Mouse (Mus musculus) forebrain, embryonic 10.5 days (tissue): ENCODE results near the gene St6gal1. TPM values are rescaled to one million over a fixed set of nuclear protein-coding genes. Genes with fewer than 3 reads are reported as not detected.
A peak's percentile ranks its signal among the peaks of the same experiment; 100 is the strongest.

Experiments
- DNase-seq: peaks from one replicate; pipeline ENCODE4 v3.0.0-alpha.2; 2017; ENCODE audit warnings: low spot score; ENCODE audit errors: extremely low spot score
- H3K27ac ChIP-seq: fragments of 300-500 bp; sonication (generic); 2 replicates; pipeline ENCODE4 v1.5.1; 2016; ENCODE audit warnings: mild to moderate bottlenecking
- H3K27me3 ChIP-seq: fragments of 300-500 bp; sonication (generic); 2 replicates; pipeline ENCODE4 v1.6.1; 2016; ENCODE audit warnings: mild to moderate bottlenecking; ENCODE audit not compliant: poor library complexity, severe bottlenecking
- H3K36me3 ChIP-seq: fragments of 300-500 bp; sonication (generic); replicated peaks from 2 replicates; pipeline ENCODE4 v1.6.1; 2016; ENCODE audit warnings: mild to moderate bottlenecking, moderate library complexity
- H3K4me1 ChIP-seq: fragments of 300-500 bp; sonication (generic); 2 replicates; pipeline ENCODE4 v1.6.1; 2016
- H3K4me3 ChIP-seq: fragments of 300-500 bp; sonication (generic); 2 replicates; pipeline ENCODE4 v1.5.1; 2016; ENCODE audit warnings: mild to moderate bottlenecking, moderate library complexity
- H3K9me3 ChIP-seq: fragments of 300-500 bp; sonication (generic); 2 replicates; pipeline ENCODE4 v1.6.1; 2016; ENCODE audit warnings: mild to moderate bottlenecking, moderate library complexity
- WGBS: fragments of 180-500 bp; shearing (Covaris S2); methylation state at CpG from one replicate; pipeline ENCODE4 v1.1.7; 2016; 5-methylcytosine and 5-hydroxymethylcytosine counted together
- polyA plus RNA-seq: library from polyadenylated mRNA; unstranded; fragments of >200 nt; fragmentation: Nextera tagmentation; extraction: Ambion mirVana; gene quantifications from 2 replicates; pipeline ENCODE4 v1.2.1, GENCODE M21; 2016

The St6gal1 gene
- polyA plus RNA-seq, 1 experiment from 2014 or later: 19.7 TPM

DNA sequence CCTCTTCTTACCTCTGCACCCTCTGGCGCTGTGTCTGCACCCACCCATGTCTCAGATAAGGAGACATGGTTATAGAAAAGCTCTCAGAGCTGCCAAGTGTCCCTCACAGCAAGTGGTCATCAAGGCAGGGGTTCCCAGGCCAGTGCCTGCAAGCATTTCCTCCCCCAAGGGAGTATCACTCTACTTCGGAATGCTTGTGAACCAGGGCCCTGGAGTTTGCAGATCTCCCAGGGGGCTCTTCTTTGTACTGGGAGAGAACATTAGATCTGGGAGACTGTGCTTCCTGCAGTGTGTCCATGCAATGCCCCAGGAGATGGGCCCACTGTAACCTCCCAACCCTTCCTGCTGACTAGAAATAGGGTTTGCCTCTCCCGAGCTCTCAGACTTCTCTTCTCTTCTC lies 35.0 kb downstream of the St6gal1 start:
- H3K27ac ChIP-seq: peak overlapping the region; percentile 74
- peaks cover 72% of the 10 kb centered on the region for H3K4me1 ChIP-seq

DNA sequence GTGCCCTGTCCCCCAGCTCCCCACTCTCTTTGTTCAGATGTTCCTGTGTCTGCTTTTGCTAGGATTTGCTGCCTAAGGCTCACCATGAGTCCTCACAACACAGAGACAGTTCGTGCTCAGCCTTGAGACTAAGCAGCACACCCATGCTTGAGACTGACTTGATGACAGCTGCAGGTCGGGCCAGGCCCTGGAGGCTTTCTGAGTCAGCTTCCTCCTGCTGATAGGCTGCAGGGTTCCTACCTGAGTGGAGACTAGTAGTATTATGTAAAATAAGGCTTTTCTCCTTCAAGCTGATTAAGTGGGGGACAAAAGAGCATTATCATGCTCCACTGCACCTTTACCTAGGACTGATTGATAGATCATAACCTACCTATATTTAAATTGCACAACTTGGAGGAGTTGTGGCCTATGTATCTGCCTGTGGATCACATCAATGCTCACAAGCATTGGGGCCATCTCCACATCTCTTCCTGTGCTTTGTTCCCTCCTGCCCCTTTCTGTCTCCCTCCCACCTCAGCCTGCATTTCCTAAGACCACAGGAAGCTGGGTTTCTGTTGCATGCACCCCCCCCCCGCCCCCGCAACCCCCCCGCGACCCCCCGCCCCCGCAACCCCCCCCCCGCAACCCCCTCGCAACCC lies 37.7 kb downstream of the St6gal1 start:
- 2% methylated on average over 9 of the region's 10 CpGs for WGBS
- Histone ChIP-seq H3K4me1 (peaks cover 55% of the 10 kb centered on the region), H3K27me3 (peaks cover 63% of the 10 kb centered on the region), H3K4me3 (no peak overlapping the region), H3K36me3 (peaks cover 20% of the 10 kb centered on the region), H3K9me3 (peaks cover 3% of the 10 kb centered on the region; the same call in 1 of the 2 replicates), H3K27ac (peak overlapping the region; percentile 63)
- DNase-seq: no peak

More for the DNA sequence above, 35.0 kb downstream of the St6gal1 start:
- H3K36me3 ChIP-seq: peaks cover 11% of the 10 kb centered on the region
- H3K27me3 ChIP-seq: peaks cover 77% of the 10 kb centered on the region
- H3K9me3 ChIP-seq: peaks cover 3% of the 10 kb centered on the region; the same call in 1 of the 2 replicates
- peak overlapping the region; percentile 5; the same call in 1 of the 2 replicates for H3K4me3 ChIP-seq
- DNase-seq: no peak
- 20% methylated on average over 3 of the region's 3 CpGs for WGBS

- Histone ChIP-seq H3K36me3 (peaks cover 20% of the 10 kb centered on the region), H3K4me3 (no peak overlapping the region), H3K9me3 (peaks cover 3% of the 10 kb centered on the region; the same call in 1 of the 2 replicates), H3K27ac (peak overlapping the region; percentile 40; the same call in 1 of the 2 replicates), H3K4me1 (peaks cover 52% of the 10 kb centered on the region), H3K27me3 (peaks cover 57% of the 10 kb centered on the region)
- 25% methylated on average over 5 of the region's 5 CpGs for WGBS
- no peak for DNase-seq
Observed at GRCm38 (mm10) chr16:23262846-23263245, 38.3 kb downstream of the St6gal1 start.

DNA sequence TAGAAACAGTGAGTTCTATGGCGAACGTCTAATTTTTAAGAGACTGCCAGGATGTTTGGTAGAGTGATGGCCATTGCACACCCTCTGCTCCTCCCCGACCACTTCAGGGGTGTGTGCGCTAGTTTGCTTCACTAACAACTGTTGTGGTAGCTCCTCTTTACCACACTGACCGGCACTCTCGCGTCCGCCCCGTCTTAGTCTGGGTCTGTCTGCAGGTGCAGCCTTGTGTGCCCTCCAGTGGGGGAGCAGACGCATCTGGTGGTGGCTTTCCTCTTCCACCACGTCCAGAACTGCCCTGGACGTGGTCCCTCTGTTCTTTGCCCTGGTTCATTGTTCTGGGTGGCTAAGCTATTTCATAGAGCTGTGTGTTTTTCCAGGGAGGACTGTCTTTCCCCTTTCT lies 40.5 kb downstream of the St6gal1 start:
- 91% methylated on average over 12 of the region's 12 CpGs for WGBS
- no peak overlapping the region for H3K27ac ChIP-seq
- peaks cover 61% of the 10 kb centered on the region for H3K27me3 ChIP-seq
- H3K4me3 ChIP-seq: no peak overlapping the region
- peaks cover 48% of the 10 kb centered on the region for H3K4me1 ChIP-seq
- H3K9me3 ChIP-seq: peaks cover 3% of the 10 kb centered on the region; the same call in 1 of the 2 replicates
- H3K36me3 ChIP-seq: peaks cover 23% of the 10 kb centered on the region
- no peak for DNase-seq

DNA sequence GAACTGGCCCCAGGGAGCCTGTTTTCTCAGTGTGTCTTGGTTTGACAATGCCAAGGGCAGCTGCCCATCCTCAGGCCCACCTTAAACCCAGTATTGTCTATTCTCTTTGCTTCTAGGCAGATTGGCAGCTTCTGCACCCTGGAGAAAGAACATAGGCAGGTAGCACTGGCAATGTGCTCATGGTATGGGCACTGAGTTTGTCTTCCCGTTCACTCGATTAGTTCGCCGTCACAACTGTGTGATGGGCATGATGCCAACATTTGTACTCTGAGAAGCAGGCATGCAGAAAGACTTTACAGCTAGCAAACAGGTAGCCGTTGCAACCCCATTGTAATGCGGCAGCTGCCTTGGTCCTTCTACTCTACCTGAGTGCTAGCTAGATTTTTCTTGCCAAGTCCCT lies 40.9 kb downstream of the St6gal1 start:
- H3K4me1 ChIP-seq: peaks cover 49% of the 10 kb centered on the region
- no peak overlapping the region for H3K4me3 ChIP-seq
- DNase-seq: no peak
- 95% methylated on average over 6 of the region's 6 CpGs for whole genome bisulfite sequencing
- H3K27ac ChIP-seq: no peak overlapping the region
- H3K36me3 ChIP-seq: peaks cover 23% of the 10 kb centered on the region
- peaks cover 56% of the 10 kb centered on the region for H3K27me3 ChIP-seq
- peaks cover 3% of the 10 kb centered on the region; the same call in 1 of the 2 replicates for H3K9me3 ChIP-seq

DNA sequence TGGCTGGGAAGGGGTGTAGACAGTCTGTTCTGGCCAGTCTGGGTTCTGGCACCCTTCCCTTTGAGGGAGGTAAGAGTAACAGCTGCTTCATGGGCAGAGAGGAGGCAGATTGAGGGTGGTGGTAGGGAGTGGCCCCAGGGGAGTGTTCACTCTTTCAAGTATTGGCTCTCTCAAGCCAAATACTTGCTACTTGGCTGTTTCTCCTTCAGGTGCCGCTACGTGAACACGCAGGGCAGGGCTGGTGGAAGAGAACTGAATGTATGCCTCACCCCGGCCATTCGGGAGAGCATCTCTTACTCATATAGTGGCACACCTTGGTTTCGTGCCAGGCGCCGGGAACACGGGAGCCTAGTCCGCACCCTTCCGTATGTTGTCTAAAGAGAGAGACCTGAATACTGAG lies 41.8 kb downstream of the St6gal1 start:
- Histone ChIP-seq H3K4me3 (no peak overlapping the region), H3K27me3 (peaks cover 48% of the 10 kb centered on the region), H3K27ac (no peak overlapping the region), H3K9me3 (peaks cover 3% of the 10 kb centered on the region; the same call in 1 of the 2 replicates), H3K36me3 (peaks cover 22% of the 10 kb centered on the region), H3K4me1 (peaks cover 54% of the 10 kb centered on the region)
- WGBS: 93% methylated on average over 11 of the region's 11 CpGs
- no peak for DNase-seq

DNA sequence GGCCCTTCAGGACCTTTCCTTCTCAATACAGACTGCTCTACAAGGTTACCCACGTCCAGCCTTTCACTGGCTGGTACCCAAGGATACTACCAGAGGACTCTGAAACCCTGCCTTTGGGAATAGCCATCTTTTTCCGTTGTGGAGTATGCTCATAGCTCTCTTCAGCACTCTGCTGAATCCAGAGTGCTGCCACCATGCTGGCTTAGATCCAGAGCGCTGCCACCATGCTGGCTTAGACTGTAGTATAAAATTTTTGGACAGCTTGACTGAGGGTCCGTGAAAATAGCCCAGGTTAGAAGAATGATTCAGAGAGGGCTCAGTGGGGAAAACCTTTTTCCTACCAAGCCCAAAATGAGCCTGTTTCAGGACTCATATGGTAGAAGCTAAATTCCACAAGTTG lies 42.4 kb downstream of the St6gal1 start:
- Histone ChIP-seq H3K4me1 (peaks cover 54% of the 10 kb centered on the region), H3K27me3 (peaks cover 42% of the 10 kb centered on the region), H3K27ac (no peak overlapping the region), H3K36me3 (peaks cover 19% of the 10 kb centered on the region), H3K4me3 (no peak overlapping the region), H3K9me3 (peaks cover 3% of the 10 kb centered on the region; the same call in 1 of the 2 replicates)
- 88% methylated on average over 4 of the region's 4 CpGs for WGBS
- no peak for DNase-seq

GRCm38 (mm10) chr16:23268231-23268630 lies 43.7 kb downstream of the St6gal1 start:
- peaks cover 3% of the 10 kb centered on the region; the same call in 1 of the 2 replicates for H3K9me3 ChIP-seq
- 92% methylated on average over 7 of the region's 7 CpGs for WGBS
- H3K4me1 ChIP-seq: peaks cover 54% of the 10 kb centered on the region
- no peak overlapping the region for H3K4me3 ChIP-seq
- H3K36me3 ChIP-seq: peaks cover 19% of the 10 kb centered on the region
- DNase-seq: no peak
- H3K27me3 ChIP-seq: peaks cover 30% of the 10 kb centered on the region
- no peak overlapping the region for H3K27ac ChIP-seq

DNA sequence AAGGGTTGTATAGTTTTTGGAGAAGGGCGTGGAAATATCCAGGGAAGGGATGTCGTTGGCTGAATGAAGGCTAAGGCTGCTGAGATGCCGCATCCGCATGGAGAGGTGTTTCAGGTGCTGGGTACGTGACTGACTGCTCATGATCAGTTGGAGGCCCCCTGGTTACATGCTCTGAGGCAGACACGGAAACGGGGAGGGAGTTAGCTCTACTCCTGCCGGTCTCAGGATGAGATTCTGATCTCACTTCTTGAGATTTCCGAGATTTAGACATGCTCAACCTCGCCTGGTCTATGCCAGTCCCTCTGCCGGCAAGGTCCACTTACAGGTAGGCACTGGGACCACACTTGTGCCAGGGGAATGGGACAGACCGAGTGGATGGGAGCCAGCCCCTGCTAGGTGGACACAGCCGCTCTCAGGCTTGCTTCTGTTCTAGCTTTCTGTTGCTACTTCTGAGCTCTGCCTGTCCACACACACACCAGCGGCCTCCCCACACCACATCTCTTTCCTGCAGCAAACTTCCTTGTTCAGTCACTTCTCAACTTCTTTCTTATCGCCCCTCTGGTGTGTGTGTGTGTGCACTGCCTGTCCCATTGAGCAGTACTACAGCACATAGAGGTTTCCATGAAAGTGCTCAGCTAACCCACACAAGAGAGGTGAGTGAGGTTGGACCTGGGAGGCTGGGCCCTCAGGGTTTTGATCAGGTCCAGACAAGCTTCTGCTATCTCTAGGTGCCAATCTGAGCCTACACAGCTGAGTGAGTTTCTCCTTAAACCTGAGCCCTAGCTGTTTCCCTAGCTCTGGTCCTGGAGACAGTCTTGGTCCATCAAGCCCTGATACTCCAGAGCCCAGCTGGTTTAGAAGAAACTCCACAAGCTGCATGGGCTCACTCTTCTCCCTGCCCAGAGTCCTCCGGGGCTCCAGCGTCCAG lies 44.8 kb downstream of the St6gal1 start:
- peaks cover 14% of the 10 kb centered on the region for H3K36me3 ChIP-seq
- H3K4me1 ChIP-seq: peaks cover 64% of the 10 kb centered on the region
- WGBS: 78% methylated on average over 17 of the region's 17 CpGs
- no peak for DNase-seq
- H3K27me3 ChIP-seq: peaks cover 21% of the 10 kb centered on the region
- no peak overlapping the region for H3K4me3 ChIP-seq
- peak overlapping the region; percentile 83 for H3K27ac ChIP-seq
- no peaks in the 10 kb centered on the region for H3K9me3 ChIP-seq

DNA sequence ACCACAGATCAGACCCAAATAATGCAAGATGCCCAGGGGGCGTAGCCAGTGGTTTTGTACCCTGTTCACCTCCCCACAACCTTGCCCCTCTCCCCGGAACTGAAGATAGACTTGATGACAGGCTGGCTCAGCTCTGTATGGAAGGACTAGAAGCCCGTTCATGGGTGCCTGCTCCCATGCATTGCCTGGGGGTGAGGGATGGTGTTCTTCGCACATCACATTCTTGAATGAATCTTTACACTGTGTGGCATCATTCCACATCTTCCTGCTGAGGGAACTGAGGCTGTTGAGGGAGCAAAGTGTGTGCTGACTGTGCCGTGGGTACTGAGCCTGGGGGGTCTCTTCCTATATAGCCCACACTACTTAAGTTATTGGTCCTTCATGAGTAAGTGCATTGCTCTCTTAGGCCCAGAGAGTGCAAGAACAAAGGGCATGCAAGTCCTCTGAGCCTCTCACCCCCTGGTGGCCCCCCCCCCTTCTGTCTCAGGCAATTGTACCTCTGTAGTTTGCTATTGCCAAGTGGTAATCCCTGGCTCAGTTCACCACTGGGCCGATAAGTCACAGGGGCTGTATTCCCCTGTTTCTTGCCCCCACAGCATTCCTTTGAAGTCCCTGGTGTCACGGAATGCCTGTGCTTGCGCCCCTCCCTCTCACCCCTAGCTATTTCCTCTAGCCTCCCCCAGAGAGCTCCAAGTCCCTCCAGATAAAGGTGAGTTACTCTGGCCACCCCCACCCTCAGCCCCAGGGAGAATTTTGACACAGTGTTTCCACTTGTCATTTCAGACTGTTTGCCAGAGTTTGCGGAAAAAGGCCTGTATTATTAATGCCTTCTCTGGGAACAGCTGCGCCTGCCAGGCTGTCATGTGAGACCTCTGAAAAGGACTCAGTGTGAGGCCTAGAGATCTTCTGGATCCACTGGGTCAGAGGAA lies 45.7 kb downstream of the St6gal1 start:
- H3K4me3 ChIP-seq: peak overlapping the region; percentile 27
- H3K36me3 ChIP-seq: peaks cover 11% of the 10 kb centered on the region
- H3K4me1 ChIP-seq: peaks cover 70% of the 10 kb centered on the region
- H3K27ac ChIP-seq: peak overlapping the region; percentile 83
- H3K27me3 ChIP-seq: peaks cover 21% of the 10 kb centered on the region
- WGBS: 20% methylated on average over 10 of the region's 10 CpGs
- no peaks in the 10 kb centered on the region for H3K9me3 ChIP-seq
- peak; percentile 51 for DNase-seq

GRCm38 (mm10) chr16:23270913-23271253 lies 46.3 kb downstream of the St6gal1 start:
- no peak for DNase-seq
- no peaks in the 10 kb centered on the region for H3K9me3 ChIP-seq
- WGBS: 5% methylated on average over 3 of the region's 3 CpGs
- H3K4me3 ChIP-seq: peak overlapping the region; percentile 27; the same call in 1 of the 2 replicates
- peaks cover 11% of the 10 kb centered on the region for H3K36me3 ChIP-seq
- H3K27me3 ChIP-seq: peaks cover 21% of the 10 kb centered on the region
- H3K4me1 ChIP-seq: peaks cover 70% of the 10 kb centered on the region
- peak overlapping the region; percentile 83 for H3K27ac ChIP-seq
